Mouse (Mus musculus): ENCODE data around the gene Mia3. TPM values are rescaled to one million over a fixed set of nuclear protein-coding genes. Genes with fewer than 3 reads are reported as not detected.
"Not testable (repeated sequence)": the region's sequence is repeated elsewhere in the genome, so short reads cannot be mapped to it uniquely, and the experiment has no call there.

Mia3 gene
- polyA plus RNA-seq, 1 experiment from 2014 or later: 72.8 TPM

DNA sequence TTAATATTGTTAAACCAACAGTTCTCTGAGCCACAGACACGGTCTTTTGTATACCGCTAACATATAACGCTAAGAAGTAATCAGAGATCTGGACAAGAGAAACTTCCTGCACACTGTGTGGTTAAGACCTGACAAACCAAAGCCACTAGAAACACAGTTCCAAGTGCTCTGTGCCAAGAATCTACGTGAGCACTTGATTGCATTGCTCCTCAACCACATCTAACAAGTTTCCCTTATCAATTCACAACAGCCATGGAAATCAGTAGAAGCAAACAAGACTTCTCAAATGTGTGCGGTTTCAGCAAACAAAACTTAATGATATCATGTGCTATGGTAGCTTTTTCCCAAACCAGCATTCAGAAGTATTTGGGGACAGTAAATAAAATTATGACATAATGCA, 7.1 kb downstream of the Mia3 start:
- Histone ChIP-seq H3K27me3 (replicated peaks; ENCODE audit: control insufficient read depth, insufficient read depth, low read length) (no peaks in the 10 kb centered on the region), H3K4me2 (no peak overlapping the region), H3K36me3 (ENCODE audit: control insufficient read depth, insufficient read depth, low read length) (peaks cover 8% of the 10 kb centered on the region), H3K4me3 (ENCODE audit: low read depth, low read length) (no peak overlapping the region), H3K4me1 (replicated peaks; ENCODE audit: control insufficient read depth, insufficient read depth, low read length) (peaks cover 4% of the 10 kb centered on the region; the same call in 1 of the 2 replicates), H3K9ac (ENCODE audit: low read depth, low read length) (no peak overlapping the region), H3K9me3 (ENCODE audit: control insufficient read depth, low read length) (no peaks in the 10 kb centered on the region), H3K27ac (ENCODE audit: low read depth, low read length) (no peak overlapping the region)
- ATAC-seq (replicated peaks; ENCODE audit: low FRiP score) (peak; percentile 68; the same call in 1 of the 2 replicates), DNase-seq (ENCODE audit: low spot score) (no peak)
- 56% methylated on average over 5 of the region's 5 CpGs for WGBS

DNA sequence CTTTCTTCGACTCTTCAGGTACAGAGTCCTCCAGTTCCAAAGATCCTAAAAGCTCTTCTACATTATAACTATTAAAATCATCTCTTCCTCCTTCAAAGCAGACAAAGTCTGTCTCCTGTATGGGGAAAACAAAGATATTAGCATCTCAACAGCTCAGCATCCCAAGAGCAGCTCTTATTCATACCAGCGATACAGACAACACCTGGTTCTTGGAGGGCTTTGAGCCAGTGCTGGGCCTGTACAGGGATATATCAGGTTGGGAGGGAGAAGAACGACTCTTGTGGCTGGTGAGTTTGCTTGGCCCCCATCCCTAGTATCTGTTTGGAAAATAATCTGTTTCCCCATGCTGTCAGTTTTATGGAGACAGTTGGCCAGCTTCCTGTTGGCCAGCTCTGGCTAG, 10.5 kb downstream of the Mia3 start:
- Histone ChIP-seq H3K9me3 (ENCODE audit: control insufficient read depth, low read length) (no peaks in the 10 kb centered on the region), H3K4me3 (ENCODE audit: low read depth, low read length) (no peak overlapping the region), H3K27me3 (replicated peaks; ENCODE audit: control insufficient read depth, insufficient read depth, low read length) (no peaks in the 10 kb centered on the region), H3K9ac (ENCODE audit: low read depth, low read length) (no peak overlapping the region), H3K4me1 (replicated peaks; ENCODE audit: control insufficient read depth, insufficient read depth, low read length) (peaks cover 4% of the 10 kb centered on the region; the same call in 1 of the 2 replicates), H3K27ac (ENCODE audit: low read depth, low read length) (no peak overlapping the region), H3K4me2 (no peak overlapping the region), H3K36me3 (ENCODE audit: control insufficient read depth, insufficient read depth, low read length) (peaks cover 20% of the 10 kb centered on the region; the same call in 1 of the 2 replicates)
- ATAC-seq (replicated peaks; ENCODE audit: low FRiP score) (no peak), DNase-seq (ENCODE audit: low spot score) (no peak)
- 83% methylated on average over 3 of the region's 3 CpGs for WGBS

DNA sequence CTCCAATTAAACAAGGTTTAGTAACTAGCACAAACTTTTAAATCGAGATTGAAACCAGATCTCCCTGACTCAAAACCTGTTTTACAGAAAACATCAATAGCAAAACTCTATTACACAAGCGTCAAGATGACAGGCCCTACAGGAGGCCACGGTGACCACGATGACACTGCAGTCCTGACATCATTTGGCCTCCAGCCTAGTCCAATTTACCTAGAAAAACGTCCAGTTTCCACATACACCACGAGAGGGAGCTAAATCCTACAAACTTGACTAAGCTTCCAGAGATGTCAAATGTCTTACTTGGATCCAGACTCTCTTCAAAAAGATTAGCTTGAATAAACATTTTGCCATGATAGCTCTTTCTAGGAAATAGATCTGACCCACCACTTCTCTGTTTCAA, 19.5 kb downstream of the Mia3 start:
- no peak overlapping the region for H3K4me3 ChIP-seq (ENCODE audit: low read depth, low read length)
- no peak overlapping the region for H3K27ac ChIP-seq (ENCODE audit: low read depth, low read length)
- 15% methylated on average over 6 of the region's 6 CpGs for WGBS
- ATAC-seq (replicated peaks; ENCODE audit: low FRiP score): no peak
- H3K4me1 ChIP-seq (replicated peaks; ENCODE audit: control insufficient read depth, insufficient read depth, low read length): no peaks in the 10 kb centered on the region; the same call in 1 of the 2 replicates
- no peak for DNase-seq (ENCODE audit: low spot score)
- no peak overlapping the region for H3K4me2 ChIP-seq
- peaks cover 14% of the 10 kb centered on the region for H3K36me3 ChIP-seq (ENCODE audit: control insufficient read depth, insufficient read depth, low read length)
- no peak overlapping the region for H3K9ac ChIP-seq (ENCODE audit: low read depth, low read length)
- H3K27me3 ChIP-seq (replicated peaks; ENCODE audit: control insufficient read depth, insufficient read depth, low read length): no peaks in the 10 kb centered on the region
- no peaks in the 10 kb centered on the region for H3K9me3 ChIP-seq (ENCODE audit: control insufficient read depth, low read length)

DNA sequence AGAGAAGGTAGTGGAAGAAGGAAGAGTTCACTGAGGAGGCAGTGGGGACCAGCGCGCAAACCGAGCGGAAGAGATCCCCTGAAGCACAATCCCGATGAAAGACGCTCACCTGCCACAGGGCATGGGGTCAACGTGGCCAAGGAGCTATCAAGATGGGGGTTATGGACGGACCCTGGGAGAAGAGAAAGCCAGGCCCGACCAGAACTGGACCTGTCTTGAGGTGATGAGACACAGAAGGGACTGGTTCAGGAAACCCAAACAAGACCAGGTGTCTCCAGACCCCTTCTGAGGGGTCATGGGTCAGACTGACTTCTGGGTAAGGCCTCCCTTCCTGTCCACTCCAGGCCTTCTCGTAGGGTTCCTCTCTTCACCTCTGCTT, 23.5 kb downstream of the Mia3 start:
- peak overlapping the region; percentile 72 for H3K4me2 ChIP-seq
- H3K4me1 ChIP-seq (replicated peaks; ENCODE audit: control insufficient read depth, insufficient read depth, low read length): no peaks in the 10 kb centered on the region; the same call in 1 of the 2 replicates
- DNase-seq (ENCODE audit: low spot score) (no peak), ATAC-seq (replicated peaks; ENCODE audit: low FRiP score) (no peak)
- H3K4me3 ChIP-seq (ENCODE audit: low read depth, low read length): peak overlapping the region; percentile 97
- no peaks in the 10 kb centered on the region for H3K9me3 ChIP-seq (ENCODE audit: control insufficient read depth, low read length)
- peaks cover 15% of the 10 kb centered on the region; the same call in 1 of the 2 replicates for H3K36me3 ChIP-seq (ENCODE audit: control insufficient read depth, insufficient read depth, low read length)
- no peaks in the 10 kb centered on the region for H3K27me3 ChIP-seq (replicated peaks; ENCODE audit: control insufficient read depth, insufficient read depth, low read length)
- no peak overlapping the region for H3K27ac ChIP-seq (ENCODE audit: low read depth, low read length)
- WGBS: 3% methylated on average over 10 of the region's 10 CpGs
- peak overlapping the region; percentile 86 for H3K9ac ChIP-seq (ENCODE audit: low read depth, low read length)

DNA sequence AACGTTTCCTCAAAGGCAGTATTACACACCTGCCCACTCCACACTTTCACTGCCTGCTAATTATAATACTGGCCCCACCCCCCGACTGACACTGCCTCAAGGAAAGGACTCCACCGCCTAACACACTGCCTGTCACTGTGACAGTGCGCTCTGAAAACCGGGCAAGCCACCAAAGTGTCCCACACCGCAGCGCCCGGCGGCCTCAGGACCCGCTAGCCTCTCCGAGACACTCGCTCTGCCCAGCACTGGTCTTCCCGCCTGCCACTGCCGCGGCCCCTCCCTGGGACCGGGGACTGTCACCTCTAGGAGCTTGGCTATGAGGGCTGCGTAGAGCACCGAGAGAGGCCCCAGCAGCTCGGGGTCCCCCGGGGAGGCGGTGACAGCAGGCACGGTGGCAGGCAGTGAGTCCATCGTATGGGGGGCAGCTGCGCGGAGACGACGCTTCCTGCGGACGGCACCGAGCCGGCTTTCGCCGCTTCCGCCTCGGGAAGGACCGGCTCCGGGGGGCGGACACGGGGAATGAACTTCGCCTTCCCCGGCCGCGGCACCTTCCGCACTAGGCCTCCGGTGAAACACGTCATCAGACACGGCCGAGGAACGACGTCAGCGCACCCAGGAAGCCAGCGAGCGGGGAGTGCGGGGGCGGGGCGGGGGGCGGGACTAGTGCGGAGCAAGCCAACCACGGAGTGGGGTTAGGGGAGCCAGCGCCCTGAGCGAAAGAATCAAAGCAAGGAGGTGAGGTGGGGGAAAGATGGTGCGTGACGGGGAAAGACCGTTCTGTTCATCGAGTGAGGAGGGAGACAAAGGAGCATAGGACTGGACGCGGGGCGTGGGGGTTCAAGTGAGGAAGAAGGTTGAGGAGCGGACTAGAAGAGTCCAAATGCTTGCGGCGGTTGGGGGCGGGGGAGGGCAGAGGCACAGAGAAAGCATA, 24.2 kb downstream of the Mia3 start:
- Histone ChIP-seq H3K36me3 (ENCODE audit: control insufficient read depth, insufficient read depth, low read length) (peaks cover 12% of the 10 kb centered on the region; the same call in 1 of the 2 replicates), H3K9me3 (ENCODE audit: control insufficient read depth, low read length) (no peaks in the 10 kb centered on the region), H3K4me3 (ENCODE audit: low read depth, low read length) (peak overlapping the region; percentile 97), H3K4me1 (replicated peaks; ENCODE audit: control insufficient read depth, insufficient read depth, low read length) (no peaks in the 10 kb centered on the region; the same call in 1 of the 2 replicates), H3K9ac (ENCODE audit: low read depth, low read length) (peak overlapping the region; percentile 86), H3K27ac (ENCODE audit: low read depth, low read length) (peak overlapping the region; percentile 92), H3K4me2 (peak overlapping the region; percentile 72), H3K27me3 (replicated peaks; ENCODE audit: control insufficient read depth, insufficient read depth, low read length) (no peaks in the 10 kb centered on the region)
- DNase-seq (ENCODE audit: low spot score): peak; percentile 85
- WGBS: under 1% methylated on average over 71 of the region's 72 CpGs
- ATAC-seq (replicated peaks; ENCODE audit: low FRiP score): peak; percentile 95

DNA sequence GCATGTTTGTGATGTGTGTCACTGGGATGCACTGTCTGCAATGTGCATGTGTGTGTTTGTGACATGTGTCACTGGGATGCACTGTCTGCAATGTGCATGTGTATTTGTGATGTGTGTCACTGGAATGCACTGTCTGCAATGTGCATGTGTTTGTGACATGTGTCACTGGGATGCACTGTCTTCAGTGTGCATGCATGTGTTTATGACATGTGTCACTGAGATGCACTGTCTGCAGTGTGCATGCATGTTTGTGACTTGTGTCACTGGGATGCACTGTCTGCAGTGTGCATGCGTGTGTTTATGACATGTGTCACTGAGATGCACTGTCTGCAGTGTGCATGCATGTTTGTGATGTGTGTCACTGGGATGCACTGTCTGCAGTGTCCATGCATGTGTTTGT, 26.5 kb downstream of the Mia3 start:
- H3K4me1 ChIP-seq (replicated peaks; ENCODE audit: control insufficient read depth, insufficient read depth, low read length); H3K9me3 ChIP-seq (ENCODE audit: control insufficient read depth, low read length); H3K4me3 ChIP-seq (ENCODE audit: low read depth, low read length); H3K27ac ChIP-seq (ENCODE audit: low read depth, low read length); DNase-seq (ENCODE audit: low spot score); H3K36me3 ChIP-seq (ENCODE audit: control insufficient read depth, insufficient read depth, low read length); ATAC-seq (replicated peaks; ENCODE audit: low FRiP score); H3K4me2 ChIP-seq; H3K27me3 ChIP-seq (replicated peaks; ENCODE audit: control insufficient read depth, insufficient read depth, low read length); H3K9ac ChIP-seq (ENCODE audit: low read depth, low read length): not testable (repeated sequence)
- WGBS: 100% methylated on average over 1 of the region's 1 CpGs

DNA sequence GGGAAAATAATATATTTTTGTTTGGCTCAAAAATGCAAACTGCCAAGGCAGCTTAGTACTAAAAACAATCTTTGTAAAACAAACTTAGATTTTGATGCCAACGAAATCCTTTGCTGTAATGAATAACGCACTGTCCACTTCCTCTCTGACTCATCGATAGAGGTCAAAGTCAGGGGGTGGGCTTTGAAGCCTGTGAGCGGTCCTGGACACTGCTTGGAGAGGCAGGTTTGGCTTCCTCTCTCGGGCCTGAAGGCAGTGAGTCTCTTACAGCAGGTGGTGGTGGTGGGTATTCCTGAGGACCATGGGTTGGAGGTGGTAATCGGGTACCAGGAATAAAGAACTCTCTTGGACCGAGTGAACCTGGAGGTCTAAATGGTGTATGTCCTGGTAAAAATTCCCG, 42.2 kb downstream of the Mia3 start:
- H3K27ac ChIP-seq (ENCODE audit: low read depth, low read length): no peak overlapping the region
- H3K4me1 ChIP-seq (replicated peaks; ENCODE audit: control insufficient read depth, insufficient read depth, low read length): no peaks in the 10 kb centered on the region
- DNase-seq (ENCODE audit: low spot score): no peak
- peaks cover 60% of the 10 kb centered on the region for H3K36me3 ChIP-seq (ENCODE audit: control insufficient read depth, insufficient read depth, low read length)
- no peaks in the 10 kb centered on the region for H3K27me3 ChIP-seq (replicated peaks; ENCODE audit: control insufficient read depth, insufficient read depth, low read length)
- no peak overlapping the region for H3K9ac ChIP-seq (ENCODE audit: low read depth, low read length)
- no peak overlapping the region for H3K4me2 ChIP-seq
- no peak for ATAC-seq (replicated peaks; ENCODE audit: low FRiP score)
- peaks cover 3% of the 10 kb centered on the region; the same call in 1 of the 2 replicates for H3K9me3 ChIP-seq (ENCODE audit: control insufficient read depth, low read length)
- no peak overlapping the region for H3K4me3 ChIP-seq (ENCODE audit: low read depth, low read length)
- WGBS: 87% methylated on average over 8 of the region's 8 CpGs

DNA sequence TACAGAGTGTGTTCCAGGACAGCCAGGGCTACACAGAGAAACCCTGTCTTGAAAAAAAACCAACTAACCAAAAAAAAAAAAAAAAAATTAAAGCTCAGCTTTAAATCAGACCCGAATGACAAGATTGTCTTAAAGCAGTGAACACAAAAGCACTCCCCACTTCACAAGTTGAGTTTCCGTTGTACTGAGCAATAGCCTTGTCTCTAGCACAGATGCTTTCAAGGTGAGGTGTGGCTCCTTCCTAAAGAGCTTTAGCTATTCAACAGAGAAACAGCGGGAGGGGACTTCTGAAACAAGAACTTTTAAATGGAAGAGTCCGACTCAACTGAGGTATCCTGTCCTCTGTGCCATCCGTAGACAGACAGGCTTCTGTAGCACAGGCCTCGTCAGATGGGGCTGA, 44.9 kb downstream of the Mia3 start:
- peaks cover 43% of the 10 kb centered on the region for H3K36me3 ChIP-seq (ENCODE audit: control insufficient read depth, insufficient read depth, low read length)
- H3K9ac ChIP-seq (ENCODE audit: low read depth, low read length): no peak overlapping the region
- no peak overlapping the region for H3K4me2 ChIP-seq
- H3K4me1 ChIP-seq (replicated peaks; ENCODE audit: control insufficient read depth, insufficient read depth, low read length): no peaks in the 10 kb centered on the region
- H3K27ac ChIP-seq (ENCODE audit: low read depth, low read length): no peak overlapping the region
- WGBS: 95% methylated on average over 6 of the region's 6 CpGs
- peaks cover 3% of the 10 kb centered on the region; the same call in 1 of the 2 replicates for H3K9me3 ChIP-seq (ENCODE audit: control insufficient read depth, low read length)
- H3K27me3 ChIP-seq (replicated peaks; ENCODE audit: control insufficient read depth, insufficient read depth, low read length): no peaks in the 10 kb centered on the region
- no peak for DNase-seq (ENCODE audit: low spot score)
- H3K4me3 ChIP-seq (ENCODE audit: low read depth, low read length): no peak overlapping the region
- ATAC-seq (replicated peaks; ENCODE audit: low FRiP score): no peak

DNA sequence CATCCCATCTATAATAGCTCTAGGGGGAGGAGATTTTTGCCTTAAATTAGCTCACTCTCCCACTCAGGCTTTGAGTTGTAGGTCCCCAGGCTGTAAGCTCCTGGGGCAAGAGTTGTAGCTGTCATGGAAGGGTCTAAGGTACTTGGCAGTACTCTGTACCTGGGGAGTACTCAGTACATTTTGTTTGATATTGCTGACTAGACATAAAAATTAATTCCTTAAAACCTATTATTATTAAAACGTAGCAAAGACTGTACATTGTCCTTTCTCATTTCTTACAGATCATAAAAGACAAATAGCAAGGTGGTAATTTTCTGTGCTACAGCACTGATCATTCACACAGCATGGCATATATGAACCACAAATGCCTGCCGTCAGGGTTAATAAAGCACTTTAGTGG, 45.4 kb downstream of the Mia3 start:
- DNase-seq (ENCODE audit: low spot score): no peak
- H3K27ac ChIP-seq (ENCODE audit: low read depth, low read length): no peak overlapping the region

More for the DNA sequence above, 45.4 kb downstream of the Mia3 start:
- WGBS: 93% methylated on average over 2 of the region's 2 CpGs
- Histone ChIP-seq H3K4me2 (no peak overlapping the region), H3K4me1 (replicated peaks; ENCODE audit: control insufficient read depth, insufficient read depth, low read length) (no peaks in the 10 kb centered on the region), H3K36me3 (ENCODE audit: control insufficient read depth, insufficient read depth, low read length) (peaks cover 38% of the 10 kb centered on the region), H3K4me3 (ENCODE audit: low read depth, low read length) (no peak overlapping the region), H3K9me3 (ENCODE audit: control insufficient read depth, low read length) (peaks cover 3% of the 10 kb centered on the region; the same call in 1 of the 2 replicates), H3K9ac (ENCODE audit: low read depth, low read length) (no peak overlapping the region), H3K27me3 (replicated peaks; ENCODE audit: control insufficient read depth, insufficient read depth, low read length) (no peaks in the 10 kb centered on the region)
- ATAC-seq (replicated peaks; ENCODE audit: low FRiP score): no peak
